Mouse (Mus musculus) gastrocnemius, adult 2 months (tissue): ENCODE measurements around the gene Mettl7a3. TPM values are rescaled to one million over a fixed set of nuclear protein-coding genes. Genes with fewer than 3 reads are reported as not detected.
"Not testable (repeated sequence)": the region's sequence is repeated elsewhere in the genome, so short reads cannot be mapped to it uniquely, and the experiment has no call there.

Source experiments
- DNase-seq: peaks from one replicate; pipeline ENCODE4 v3.0.0; 2022
- H3K27ac ChIP-seq: fragments of 200-600 bp; 2 replicates; pipeline ENCODE4 v1.8.1; 2022; ENCODE audit warnings: mild to moderate bottlenecking
- H3K4me3 ChIP-seq: fragments of 200-600 bp; 2 replicates; pipeline ENCODE4 v1.8.1; 2022; ENCODE audit warnings: mild to moderate bottlenecking, moderate library complexity
- CTCF ChIP-seq: fragments of 200-600 bp; IDR thresholded peaks from 2 replicates; pipeline ENCODE4 v1.8.1; 2022; ENCODE audit warnings: antibody characterized with exemption, mild to moderate bottlenecking, moderate library complexity
- intact Hi-C: fragments of 180-260 bp; cut with DNase I; formaldehyde crosslinking; loops from one replicate; pipeline ENCODE4 v1.15.1; 2025
- total RNA-seq, 2 experiments: library from RNA; stranded (reverse); gene quantifications; 2 replicates each; pipeline ENCODE4 v1.2.3; 2021

Mettl7a3 gene
- total RNA-seq, 2 experiments from 2014 or later = 0.31 to 0.54 TPM

DNA sequence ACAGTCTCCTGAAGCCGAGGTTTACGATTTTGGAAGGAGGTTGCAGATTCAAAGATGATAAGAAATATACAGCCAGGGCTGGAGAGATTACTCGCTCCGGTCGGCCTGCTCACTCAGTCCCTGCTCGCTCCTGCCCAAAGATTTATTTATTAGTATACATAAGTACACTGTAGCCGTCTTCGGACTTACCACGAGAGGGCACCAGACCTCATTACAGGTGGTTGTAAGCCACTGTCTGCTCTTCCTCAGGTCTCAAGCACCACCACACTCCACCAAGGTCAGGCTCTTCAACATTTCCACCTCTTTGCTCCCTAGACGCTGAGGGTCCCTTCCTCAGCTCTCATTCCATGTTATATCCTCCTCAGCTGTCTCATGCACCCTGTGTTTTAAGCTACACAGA is 3.1 kb downstream of the Mettl7a3 start:
- TF ChIP-seq CTCF = peak; percentile 58
- H3K4me3 ChIP-seq = peak overlapping the region; percentile 45; the same call in 1 of the 2 replicates
- peak; percentile 75 for DNase-seq
- H3K27ac ChIP-seq, intact Hi-C loops: not testable (repeated sequence)

DNA sequence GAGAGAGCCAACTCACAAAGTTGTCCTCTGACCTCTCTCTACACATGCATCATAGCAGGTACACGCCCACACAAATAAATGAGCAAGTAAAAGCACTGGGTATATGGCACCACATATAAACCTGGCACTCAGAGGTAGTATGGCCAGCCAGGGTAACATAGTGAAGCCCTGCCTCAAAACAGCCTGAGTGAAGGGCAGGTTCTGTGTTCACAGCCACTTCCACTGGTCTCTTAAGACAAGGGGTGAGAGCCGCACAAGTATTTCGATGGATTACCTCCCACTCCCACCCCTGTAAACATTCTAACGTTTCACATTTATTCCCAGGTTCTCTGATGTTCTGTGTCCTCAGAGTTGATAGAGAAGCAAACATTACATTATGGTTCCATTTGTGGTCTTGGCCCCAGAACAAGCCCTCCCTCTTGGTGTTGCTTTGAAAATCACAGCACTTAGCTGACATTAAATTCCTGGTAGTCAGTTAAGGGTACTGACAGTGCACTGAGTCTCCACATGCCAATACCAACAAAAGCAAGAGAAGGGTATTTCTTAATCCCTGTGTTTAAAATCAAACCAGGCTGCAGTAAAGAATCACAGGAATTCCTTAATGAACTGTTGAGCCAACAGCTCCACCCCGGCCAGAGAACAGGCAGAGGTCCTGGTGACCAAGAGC is 6.7 kb downstream of the Mettl7a3 start:
- DNase-seq, H3K4me3 ChIP-seq, intact Hi-C loops, H3K27ac ChIP-seq: not testable (repeated sequence)

DNA sequence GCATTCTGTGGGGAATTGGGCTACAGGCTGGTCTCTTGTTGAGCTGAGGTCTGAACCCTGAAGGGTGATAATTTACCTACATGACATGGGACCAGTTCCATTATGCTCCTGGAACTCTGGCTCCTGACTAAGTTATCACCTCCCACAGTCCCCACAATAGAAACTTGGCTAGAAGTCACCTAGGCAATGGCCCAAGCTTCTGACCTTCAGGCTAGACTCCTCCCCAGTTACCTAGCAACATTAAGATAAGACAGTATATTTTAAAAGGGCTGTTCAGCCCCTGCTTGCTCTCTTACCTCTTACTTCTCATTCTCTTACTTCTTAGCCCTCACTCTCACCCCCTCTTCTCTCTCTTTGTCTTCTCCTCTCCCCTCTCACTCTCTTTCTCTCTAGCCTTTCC is 10.8 kb downstream of the Mettl7a3 start:
- TF ChIP-seq CTCF = no peak
- no peak for DNase-seq
- H3K27ac ChIP-seq = no peak overlapping the region
- intact Hi-C loops = no loop called here
- no peak overlapping the region for H3K4me3 ChIP-seq

DNA sequence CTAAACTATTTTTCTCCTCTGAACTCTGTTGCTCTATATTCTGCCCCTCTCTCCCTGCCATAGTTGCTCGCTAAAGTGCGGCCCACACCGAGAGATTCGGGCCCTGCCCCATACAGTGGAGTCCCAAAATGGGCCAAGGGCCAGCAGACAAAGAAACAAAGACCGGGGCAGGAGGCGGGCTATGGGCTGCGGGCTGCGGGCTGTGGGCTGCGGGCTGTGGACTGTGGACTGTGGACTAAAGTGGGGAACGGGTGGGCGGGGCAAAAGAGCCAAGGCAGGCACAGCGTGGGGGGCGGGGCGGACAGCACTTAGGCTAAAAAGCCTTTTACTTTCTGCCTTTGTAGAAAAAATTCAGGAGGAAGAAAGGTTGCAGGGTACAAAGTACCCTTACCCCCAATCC is 12.0 kb downstream of the Mettl7a3 start:
- intact Hi-C loops = no loop called here
- no peak for DNase-seq
- Histone ChIP-seq H3K4me3 (no peak overlapping the region), H3K27ac (no peak overlapping the region)
- TF ChIP-seq CTCF = no peak

DNA sequence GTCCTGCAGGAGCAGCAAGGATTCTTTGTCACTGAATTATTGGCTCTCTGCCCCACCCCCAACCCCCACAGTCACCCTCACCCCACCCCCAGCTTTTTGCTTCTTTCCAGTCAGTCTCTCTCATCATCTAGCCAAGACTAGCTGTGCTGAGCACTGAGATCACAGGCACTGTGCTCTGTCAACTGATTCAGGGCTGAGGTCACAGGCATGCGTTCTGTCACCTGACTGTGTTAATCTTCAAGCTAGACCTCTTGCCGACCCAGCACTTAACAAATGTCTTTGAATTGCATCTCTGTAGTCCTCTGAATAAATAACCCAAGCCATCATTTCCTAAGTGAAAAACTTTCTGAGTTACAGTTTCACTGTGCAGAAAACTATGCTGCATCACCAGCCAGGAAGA is 14.8 kb downstream of the Mettl7a3 start:
- intact Hi-C loops = no loop called here
- Histone ChIP-seq H3K4me3 (no peak overlapping the region), H3K27ac (no peak overlapping the region)
- no peak for TF ChIP-seq CTCF
- no peak for DNase-seq

DNA sequence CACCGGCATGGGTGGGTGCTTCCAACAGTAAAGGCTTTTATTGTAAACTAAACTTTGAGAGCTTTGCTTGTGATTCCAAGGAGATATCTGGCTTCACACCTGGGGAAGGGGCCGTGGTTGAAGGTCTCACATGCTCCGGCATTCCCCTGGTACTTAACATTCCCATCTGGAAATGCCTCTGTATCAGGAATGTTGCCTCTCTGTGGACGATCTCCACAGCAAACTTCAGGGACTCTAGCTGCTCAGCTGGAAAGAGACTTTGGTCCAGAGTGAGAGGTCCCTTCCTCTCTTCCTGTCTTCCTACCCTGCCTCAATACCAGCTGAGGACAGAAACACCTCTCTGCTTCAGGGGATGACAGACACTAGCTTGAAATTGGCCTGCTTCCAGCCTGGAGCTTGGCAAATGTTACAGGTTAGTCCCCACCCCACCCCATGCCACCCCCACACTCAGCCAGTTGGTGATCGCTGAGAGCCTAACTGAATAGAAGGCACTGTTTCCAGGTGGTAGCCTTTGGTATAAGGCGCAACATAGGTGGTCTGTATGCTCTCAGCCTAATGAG is 16.9 kb downstream of the Mettl7a3 start:
- H3K4me3 ChIP-seq = no peak overlapping the region
- intact Hi-C loops = no loop called here
- H3K27ac ChIP-seq = no peak overlapping the region
- no peak for DNase-seq
- no peak for TF ChIP-seq CTCF

DNA sequence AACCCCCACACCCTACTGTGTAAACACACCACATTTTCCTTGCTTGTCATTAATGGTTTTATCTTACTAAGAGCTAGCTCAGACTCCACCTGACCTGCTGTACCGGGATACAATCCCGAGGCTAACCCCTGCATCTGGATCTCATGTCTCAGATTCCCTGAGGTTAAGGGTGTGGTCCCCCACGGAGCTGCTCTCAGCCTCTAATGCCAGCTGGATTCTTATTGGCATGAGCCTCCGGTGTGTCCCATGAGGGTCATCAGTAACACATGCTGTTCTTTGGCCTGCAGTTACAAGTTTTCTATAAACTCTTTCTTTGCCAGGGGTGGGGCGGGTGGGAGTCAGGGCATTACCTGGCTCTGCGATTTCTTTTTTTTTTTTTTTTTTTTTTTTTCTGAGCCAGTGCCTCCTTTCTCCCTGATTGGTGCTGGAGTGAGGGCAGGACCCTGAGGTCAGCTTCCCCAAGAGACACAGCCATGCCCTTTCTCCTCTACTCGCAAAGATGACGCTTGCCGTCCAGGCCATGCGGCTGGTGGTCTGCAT is 18.1 kb downstream of the Mettl7a3 start, which contains the start of the genes Methig1 and Mettl7a2:
Gene Methig1 (plus strand): TSS at position 439 of the 540 bp plus-strand sequence.
Gene Mettl7a2 (plus strand): TSS at position 490 of the 540 bp plus-strand sequence.
- DNase-seq = no peak
- H3K4me3 ChIP-seq = no peak within 1 kb of the TSS
- H3K27ac ChIP-seq = no peak within 1 kb of the TSS
- intact Hi-C loops = no loop called here
- TF ChIP-seq CTCF = no peak

DNA sequence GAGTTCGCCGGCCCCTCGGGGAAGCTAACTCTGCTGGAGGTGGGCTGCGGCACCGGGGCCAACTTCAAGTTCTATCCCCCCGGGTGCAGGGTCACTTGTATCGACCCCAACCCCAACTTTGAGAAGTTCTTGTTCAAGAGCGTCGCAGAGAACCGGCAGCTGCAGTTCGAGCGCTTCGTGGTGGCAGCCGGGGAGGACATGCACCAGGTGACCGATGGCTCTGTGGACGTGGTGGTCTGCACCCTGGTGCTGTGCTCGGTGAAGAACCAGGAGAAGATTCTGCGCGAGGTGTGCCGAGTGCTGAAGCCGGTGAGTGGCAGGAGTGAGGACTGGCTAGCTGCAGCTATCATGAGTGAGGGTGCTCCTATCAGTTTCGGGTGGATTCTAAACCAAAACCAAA is 18.7 kb downstream of the Mettl7a3 start:
- H3K4me3 ChIP-seq, DNase-seq, H3K27ac ChIP-seq, intact Hi-C loops: not testable (repeated sequence)

DNA sequence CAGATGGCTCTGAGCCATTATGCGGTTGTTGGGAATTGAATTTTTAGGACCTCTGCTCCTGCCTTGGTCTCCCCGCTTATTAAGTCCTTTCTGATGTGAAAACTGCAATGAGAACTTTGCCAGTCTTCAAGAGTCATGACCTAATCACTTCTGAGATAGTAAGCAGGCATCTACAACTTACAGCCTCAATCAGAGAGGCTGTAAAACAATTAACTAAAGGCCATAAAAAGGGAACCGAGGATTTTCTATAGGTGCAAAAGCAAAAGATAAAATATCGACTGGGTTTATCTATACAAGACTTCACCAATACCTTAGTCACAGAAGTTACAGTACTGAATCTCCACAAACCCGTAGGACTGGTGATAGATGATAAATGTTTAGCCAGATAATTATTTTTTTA is 21.1 kb downstream of the Mettl7a3 start:
- no peak for TF ChIP-seq CTCF
- no peak overlapping the region for H3K27ac ChIP-seq
- H3K4me3 ChIP-seq = no peak overlapping the region
- no peak for DNase-seq
- intact Hi-C loops = no loop called here

DNA sequence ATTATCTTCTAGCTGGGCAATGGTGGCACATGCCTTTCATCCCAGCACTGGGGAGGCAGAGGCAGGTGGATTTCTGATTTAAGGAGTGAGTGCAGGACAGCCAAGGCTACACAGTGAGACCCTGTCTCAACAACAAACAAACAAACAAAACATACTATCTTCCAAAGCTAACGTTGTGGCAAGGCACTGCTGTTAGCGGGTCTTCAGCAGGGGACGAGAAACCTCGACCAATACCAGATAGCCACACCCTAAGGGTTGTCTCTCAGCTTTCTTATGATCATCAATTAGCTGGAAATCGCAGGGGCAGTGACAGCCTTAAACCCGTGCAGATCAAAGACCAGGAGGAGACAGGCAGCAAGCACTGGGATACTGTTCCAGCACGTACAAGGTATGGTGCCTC is 29.5 kb downstream of the Mettl7a3 start, which contains the start of gene Higd1c:
Gene Higd1c (plus strand): TSS at position 301 of the 400 bp plus-strand sequence.
- Histone ChIP-seq H3K27ac (no peak within 1 kb of the TSS), H3K4me3 (no peak within 1 kb of the TSS)
- no peak for TF ChIP-seq CTCF
- DNase-seq = no peak
- intact Hi-C loops = no loop called here

DNA sequence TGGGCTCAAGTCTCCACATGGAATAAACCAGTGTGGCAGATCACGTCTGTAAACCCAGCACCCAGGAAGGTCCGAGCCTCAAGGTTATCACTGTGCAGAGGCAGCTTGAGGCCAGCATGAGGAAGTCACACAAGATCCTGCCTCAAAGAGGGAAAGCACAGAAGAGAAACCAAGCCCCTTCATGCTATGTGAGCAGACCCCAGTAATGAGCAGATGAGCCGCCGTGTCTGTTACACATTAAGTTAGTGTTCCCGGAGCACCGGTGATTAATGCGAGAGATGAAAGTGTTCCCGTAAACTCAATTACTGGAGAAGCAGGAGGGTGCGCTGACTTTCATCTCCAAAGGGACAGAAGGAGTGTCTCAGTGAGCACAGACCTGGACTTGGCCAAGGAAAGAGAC is 31.2 kb downstream of the Mettl7a3 start:
- DNase-seq, H3K4me3 ChIP-seq, H3K27ac ChIP-seq: not testable (repeated sequence)
- intact Hi-C loops = loop anchor here (5.0 kb wide), 1 partner anchor 34 kb away; the partner anchor contains the start of gene Mettl7a3

DNA sequence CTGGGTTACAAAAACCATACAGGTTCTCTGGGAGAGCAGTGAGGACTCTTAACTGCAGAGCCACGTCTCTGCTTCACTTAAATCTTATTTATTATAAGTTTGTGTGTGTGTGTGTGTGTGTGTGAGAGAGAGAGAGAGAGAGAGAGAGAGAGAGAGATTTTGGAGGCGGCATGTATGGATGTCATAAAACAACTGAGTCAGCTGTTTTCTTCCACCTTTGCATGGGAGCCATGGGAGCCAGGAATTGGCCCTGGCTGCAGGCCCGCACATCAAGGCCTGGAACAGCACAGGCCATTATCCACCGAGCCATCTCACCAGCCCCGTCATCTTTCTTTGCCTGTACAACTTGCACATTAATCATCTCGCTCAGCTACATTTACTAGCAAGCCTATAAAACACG is 32.4 kb downstream of the Mettl7a3 start:
- intact Hi-C loops = loop anchor here (5.0 kb wide), 1 partner anchor 35 kb away; the partner anchor contains the start of gene Mettl7a3
- DNase-seq = no peak
- TF ChIP-seq CTCF = no peak
- H3K27ac ChIP-seq = no peak overlapping the region
- H3K4me3 ChIP-seq = no peak overlapping the region

DNA sequence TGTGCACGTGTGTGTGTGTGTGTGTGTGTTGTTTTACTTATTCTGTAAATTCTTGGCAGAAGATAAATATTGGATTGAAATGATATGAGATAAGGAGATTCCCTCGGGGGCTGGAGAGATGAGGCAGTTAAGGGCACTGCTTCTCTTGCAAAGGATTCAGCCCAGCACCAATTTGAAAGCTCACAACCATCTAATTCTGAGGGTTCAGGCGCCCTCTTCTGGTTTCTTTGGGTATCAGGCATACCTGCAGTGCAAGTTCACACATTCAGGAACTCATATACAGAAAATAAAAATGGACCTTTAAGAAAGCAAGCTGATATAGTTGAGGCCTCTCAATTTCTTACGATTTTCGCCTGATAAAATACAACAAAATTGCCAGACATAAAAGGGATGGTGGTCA is 40.3 kb downstream of the Mettl7a3 start:
- TF ChIP-seq CTCF = peak; percentile 80
- peak; percentile 70 for DNase-seq
- Histone ChIP-seq H3K4me3 (no peak overlapping the region), H3K27ac (no peak overlapping the region)
- intact Hi-C loops = loop anchor here (2.0 to 5.0 kb wide), 2 partner anchors 112 to 353 kb away; no protein-coding TSS in a partner anchor
